In the genomic region with DNA sequence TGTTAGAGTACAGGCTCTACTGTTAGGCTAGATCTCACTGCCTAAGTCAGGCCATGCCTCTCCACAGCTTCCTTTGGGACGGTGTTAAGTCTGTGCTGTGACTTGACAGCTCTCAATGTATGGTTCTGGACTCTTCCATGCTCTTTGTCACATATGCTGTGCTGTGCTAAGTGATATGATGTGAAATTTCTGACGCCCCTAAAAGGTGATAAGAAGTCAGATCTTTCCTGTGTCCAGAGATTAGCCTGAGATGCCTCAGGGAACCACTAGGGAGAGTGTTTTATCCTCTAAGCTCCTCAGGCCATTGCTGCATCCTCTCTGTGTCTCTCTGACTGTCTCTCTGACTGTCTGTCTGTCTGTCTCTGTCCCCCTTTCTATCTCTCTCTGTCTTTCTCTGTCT, we compare ENCODE assay signal across 21 mouse cellular contexts.
A peak's percentile ranks its signal among the peaks of the same experiment; 100 is the strongest.
DNase-seq lines count a peak whose midpoint lies in the region; ATAC-seq and TF ChIP-seq lines count a peak whose summit lies in the region.
"Had no signal": no experiment of that assay in that cellular context is flagged by ENCODE, and none has a peak within 500 bp of the region (broad histone marks: within the 10 kb centered on the region; RNA-seq: fewer than 3 reads in every experiment).

No protein-coding gene starts in this region.

- H3K9ac ChIP-seq in forebrain, embryonic 11.5 days (ENCODE audit: low read length), result no peak overlapping the region
- no peak overlapping the region for H3K9ac ChIP-seq in forebrain, postnatal 0 days
- no peak overlapping the region for H3K9ac ChIP-seq in liver, embryonic 14.5 days (replicated peaks)
- H3K9ac ChIP-seq in midbrain, embryonic 11.5 days (ENCODE audit: low read length), result no peak overlapping the region
- H3K9ac ChIP-seq: embryonic facial prominence, embryonic 13.5 days; forebrain, embryonic 13.5 days; hindbrain, embryonic 12.5 days had no signal

- DNase-seq in forebrain, embryonic 11.5 days (ENCODE audit: low spot score), result no peak
- DNase-seq in forebrain, postnatal 0 days, result no peak
- peak; percentile 32 for DNase-seq in c-Kit-positive CD71-positive TER-119-positive erythroid progenitor cells, embryonic 14.5 days (ENCODE audit: low spot score)
- DNase-seq in liver, embryonic 14.5 days (ENCODE audit: low read depth in 3 of 3, low spot score in 3 of 3), result peak; percentile 9 to 43 (median 22)
- no peak for DNase-seq in midbrain, embryonic 11.5 days (ENCODE audit: low spot score, missing footprints)
- DNase-seq in urinary bladder, postnatal 10 days (ENCODE audit: low spot score), result no peak
- DNase-seq in neural tube, embryonic 10.5 days (ENCODE audit: extremely low spot score, low spot score), result no peak
- DNase-seq: adrenal gland, postnatal 14 days; cerebellum, adult 2 months; cerebellum, postnatal 14 days; gastrocnemius, adult 2 months; gastrocnemius, postnatal 25 days; heart, postnatal 10 days; heart, postnatal 4 days had no signal

- H3K4me1 ChIP-seq in forebrain, embryonic 11.5 days (replicated peaks; ENCODE audit: control insufficient read depth, insufficient read depth, low read length), result no peaks in the 10 kb centered on the region
- H3K4me1 ChIP-seq in forebrain, postnatal 0 days (ENCODE audit: insufficient read depth), result no peaks in the 10 kb centered on the region
- H3K4me1 ChIP-seq in liver, embryonic 14.5 days (replicated peaks; ENCODE audit: control insufficient read depth in 2 of 2, insufficient read depth in 2 of 2, low read length in 1 of 2), result peaks cover 14 to 22% of the 10 kb centered on the region in 2 experiments
- no peaks in the 10 kb centered on the region for H3K4me1 ChIP-seq in midbrain, embryonic 11.5 days (ENCODE audit: control insufficient read depth, insufficient read depth, low read length)
- H3K4me1 ChIP-seq: embryonic facial prominence, embryonic 13.5 days; forebrain, embryonic 13.5 days; hindbrain, embryonic 12.5 days had no signal

- peak; percentile 55 for TF ChIP-seq EP300 in liver, embryonic 14.5 days (IDR thresholded peaks at IDR 0.05; ENCODE audit: low read depth)

- no peak for TF ChIP-seq CTCF in forebrain, postnatal 0 days (IDR thresholded peaks at IDR 0.05; ENCODE audit: low read depth)
- peak; percentile 34; the same call in 1 of the 2 replicates for TF ChIP-seq CTCF in liver, embryonic 14.5 days (IDR thresholded peaks at IDR 0.05; ENCODE audit: low read depth)

- ATAC-seq in forebrain, embryonic 11.5 days (replicated peaks; ENCODE audit: low FRiP score), result 0 out of 2 replicates have a peak, but pooled peaks have one; percentile 39
- ATAC-seq in forebrain, postnatal 0 days, result no peak
- peak; percentile 75 for ATAC-seq in liver, embryonic 14.5 days (ENCODE audit: insufficient read depth)
- ATAC-seq in midbrain, embryonic 11.5 days (ENCODE audit: low FRiP score), result no peak
- ATAC-seq: activated CD4-positive, CD25-positive, alpha-beta regulatory T cell, adult 4 months; forebrain, embryonic 13.5 days; hindbrain, embryonic 16.5 days; Patski had no signal

- no peak overlapping the region for H3K27ac ChIP-seq in forebrain, embryonic 11.5 days (ENCODE audit: low read depth, low read length)
- no peak overlapping the region for H3K27ac ChIP-seq in forebrain, postnatal 0 days (ENCODE audit: low read depth, low read length)
- H3K27ac ChIP-seq in liver, embryonic 14.5 days, result no peak overlapping the region
- H3K27ac ChIP-seq in midbrain, embryonic 11.5 days (ENCODE audit: low read depth, low read length), result no peak overlapping the region
- H3K27ac ChIP-seq: embryonic facial prominence, embryonic 13.5 days; forebrain, embryonic 13.5 days; gastrocnemius, adult 2 months; heart, embryonic 10.5 days; hindbrain, embryonic 12.5 days had no signal

- 81% methylated on average over 2 of the region's 2 CpGs for WGBS in forebrain, embryonic 11.5 days
- 83% methylated on average over 2 of the region's 2 CpGs for WGBS in forebrain, postnatal 0 days
- 29% methylated on average over 2 of the region's 2 CpGs for WGBS in liver, embryonic 14.5 days (ENCODE audit: insufficient replicate concordance)
- WGBS in midbrain, embryonic 11.5 days, result 79% methylated on average over 2 of the region's 2 CpGs

- H3K4me2 ChIP-seq in forebrain, embryonic 11.5 days (ENCODE audit: low read depth, low read length, severe bottlenecking), result no peak overlapping the region
- H3K4me2 ChIP-seq in forebrain, postnatal 0 days (ENCODE audit: low read depth), result no peak overlapping the region
- H3K4me2 ChIP-seq in liver, embryonic 14.5 days (ENCODE audit: low read depth), result no peak overlapping the region
- H3K4me2 ChIP-seq in midbrain, embryonic 11.5 days, result no peak overlapping the region
- H3K4me2 ChIP-seq: embryonic facial prominence, embryonic 13.5 days; forebrain, embryonic 13.5 days; hindbrain, embryonic 12.5 days had no signal

- H3K27me3 ChIP-seq in forebrain, embryonic 11.5 days (ENCODE audit: control insufficient read depth, insufficient read depth, low read length), result no peaks in the 10 kb centered on the region
- no peaks in the 10 kb centered on the region for H3K27me3 ChIP-seq in forebrain, postnatal 0 days (ENCODE audit: insufficient read depth, low read length)
- H3K27me3 ChIP-seq in liver, embryonic 14.5 days (ENCODE audit: control insufficient read depth, insufficient read depth, low read length), result no peaks in the 10 kb centered on the region
- H3K27me3 ChIP-seq in midbrain, embryonic 11.5 days (ENCODE audit: control insufficient read depth, insufficient read depth, low read length), result no peaks in the 10 kb centered on the region
- H3K27me3 ChIP-seq: embryonic facial prominence, embryonic 13.5 days; forebrain, embryonic 13.5 days; hindbrain, embryonic 12.5 days; Patski had no signal

- H3K4me3 ChIP-seq in forebrain, embryonic 11.5 days (ENCODE audit: low read depth, low read length), result no peak overlapping the region
- H3K4me3 ChIP-seq in forebrain, postnatal 0 days (ENCODE audit: low read depth, low read length), result no peak overlapping the region
- no peak overlapping the region for H3K4me3 ChIP-seq in liver, embryonic 14.5 days (ENCODE audit: insufficient read depth in 1 of 2, low read depth in 2 of 2, low read length in 2 of 2)
- no peak overlapping the region for H3K4me3 ChIP-seq in midbrain, embryonic 11.5 days (ENCODE audit: low read depth, low read length)
- H3K4me3 ChIP-seq: embryonic facial prominence, embryonic 13.5 days; forebrain, embryonic 13.5 days; gastrocnemius, adult 2 months; heart, embryonic 10.5 days; hindbrain, embryonic 12.5 days had no signal

- H3K9me3 ChIP-seq in forebrain, embryonic 11.5 days (ENCODE audit: control insufficient read depth, low read length), result no peaks in the 10 kb centered on the region
- H3K9me3 ChIP-seq in forebrain, postnatal 0 days (ENCODE audit: low read length), result no peaks in the 10 kb centered on the region
- H3K9me3 ChIP-seq in liver, embryonic 14.5 days (ENCODE audit: control insufficient read depth, low read length), result no peaks in the 10 kb centered on the region
- H3K9me3 ChIP-seq in midbrain, embryonic 11.5 days (ENCODE audit: control insufficient read depth, low read length), result no peaks in the 10 kb centered on the region
- H3K9me3 ChIP-seq: embryonic facial prominence, embryonic 13.5 days; forebrain, embryonic 13.5 days; heart, embryonic 10.5 days; hindbrain, embryonic 12.5 days had no signal

- H3K36me3 ChIP-seq in forebrain, embryonic 11.5 days (ENCODE audit: control insufficient read depth, insufficient read depth, low read length), result no peaks in the 10 kb centered on the region
- no peaks in the 10 kb centered on the region for H3K36me3 ChIP-seq in forebrain, postnatal 0 days (ENCODE audit: insufficient read depth)
- H3K36me3 ChIP-seq in liver, embryonic 14.5 days (replicated peaks; ENCODE audit: control insufficient read depth, insufficient read depth, low read depth), result no peaks in the 10 kb centered on the region
- H3K36me3 ChIP-seq in midbrain, embryonic 11.5 days (ENCODE audit: control insufficient read depth, insufficient read depth, low read length), result no peaks in the 10 kb centered on the region
- H3K36me3 ChIP-seq: embryonic facial prominence, embryonic 13.5 days; heart, embryonic 10.5 days; hindbrain, embryonic 12.5 days had no signal

Comparison
In these comparisons a context has a peak if more than half of its experiments do, and no peak if none do; other contexts are left out.
1. ATAC-seq: peak in forebrain, embryonic 11.5 days (single experiment) and liver, embryonic 14.5 days (single experiment); none in forebrain, postnatal 0 days (single experiment) and midbrain, embryonic 11.5 days (single experiment).
2. DNase-seq: peak in c-Kit-positive CD71-positive TER-119-positive erythroid progenitor cells, embryonic 14.5 days (single experiment) and liver, embryonic 14.5 days (3 of 3); none in forebrain, embryonic 11.5 days (single experiment), forebrain, postnatal 0 days (single experiment), midbrain, embryonic 11.5 days (single experiment), urinary bladder, postnatal 10 days (single experiment) and neural tube, embryonic 10.5 days (single experiment).